Mouse (Mus musculus): Measurements from ENCODE around the gene Prr19.

Gene Prr19

GRCm38 (mm10) chr7:25275555-25276298, 25.5 kb upstream of the Prr19 start:
- peak; percentile 59 to 61 for DNase-seq (ENCODE audit: low spot score in 2 of 2)

- no peak for DNase-seq (ENCODE audit: low spot score in 2 of 2)
These were observed 23.8 kb upstream of the Prr19 start for GRCm38 (mm10) chr7:25277405-25277804.

GRCm38 (mm10) chr7:25277998-25278340, 23.2 kb upstream of the Prr19 start:
- DNase-seq (ENCODE audit: low spot score in 2 of 2) = no peak

GRCm38 (mm10) chr7:25278341-25279075, 22.7 kb upstream of the Prr19 start:
- peak; percentile 68 to 77 for DNase-seq (ENCODE audit: low spot score in 2 of 2)

- DNase-seq (ENCODE audit: low spot score in 2 of 2) = peak; percentile 77 to 81
These were observed 21.9 kb upstream of the Prr19 start for GRCm38 (mm10) chr7:25279076-25279860.

- DNase-seq (ENCODE audit: low spot score in 2 of 2) = peak in 1 of 2 experiments; percentile 52
These were observed 21.1 kb upstream of the Prr19 start for GRCm38 (mm10) chr7:25279861-25280791.

GRCm38 (mm10) chr7:25281166-25281733, 20.0 kb upstream of the Prr19 start:
- DNase-seq (ENCODE audit: low spot score in 2 of 2) = no peak

- DNase-seq (ENCODE audit: low spot score in 2 of 2) = peak; percentile 93 to 97
These were observed 19.2 kb upstream of the Prr19 start for GRCm38 (mm10) chr7:25281734-25282601.

- DNase-seq (ENCODE audit: low spot score in 2 of 2) = peak in 1 of 2 experiments; percentile 49
These were observed 18.4 kb upstream of the Prr19 start for GRCm38 (mm10) chr7:25282731-25283211.

- DNase-seq (ENCODE audit: low spot score in 2 of 2) = no peak
These were observed 17.6 kb upstream of the Prr19 start for GRCm38 (mm10) chr7:25283637-25284036.

- no peak for DNase-seq (ENCODE audit: low spot score in 2 of 2)
These were observed 17.0 kb upstream of the Prr19 start for GRCm38 (mm10) chr7:25284171-25284570.

- DNase-seq (ENCODE audit: low spot score in 2 of 2) = no peak
These were observed 16.4 kb upstream of the Prr19 start for GRCm38 (mm10) chr7:25284766-25285165.

GRCm38 (mm10) chr7:25285511-25286238, 15.5 kb upstream of the Prr19 start:
- DNase-seq (ENCODE audit: low spot score in 2 of 2) = no peak

- DNase-seq (ENCODE audit: low spot score in 2 of 2) = no peak
These were observed 14.2 kb upstream of the Prr19 start for GRCm38 (mm10) chr7:25286989-25287388.

- no peak for DNase-seq (ENCODE audit: low spot score in 2 of 2)
These were observed 13.2 kb upstream of the Prr19 start for GRCm38 (mm10) chr7:25288011-25288410.

- no peak for DNase-seq (ENCODE audit: low spot score in 2 of 2)
These were observed 12.5 kb upstream of the Prr19 start for GRCm38 (mm10) chr7:25288721-25289120.

GRCm38 (mm10) chr7:25289925-25290324, 11.3 kb upstream of the Prr19 start:
- DNase-seq (ENCODE audit: low spot score in 2 of 2) = no peak

GRCm38 (mm10) chr7:25290463-25290862, 10.7 kb upstream of the Prr19 start:
- no peak for DNase-seq (ENCODE audit: low spot score in 2 of 2)

GRCm38 (mm10) chr7:25290911-25291310, 10.3 kb upstream of the Prr19 start:
- DNase-seq (ENCODE audit: low spot score in 2 of 2) = no peak
